Mouse (Mus musculus) lung, postnatal 0 days (tissue): ENCODE results near the gene Mtx3. TPM values are rescaled to one million over a fixed set of nuclear protein-coding genes. Genes with fewer than 3 reads are reported as not detected.

Source experiments
- ATAC-seq: fragments of 200-750 bp; cut with Nextera tagmentation; 2 replicates; pipeline ENCODE4 v1.8.0; 2017; ENCODE audit warnings: moderate library complexity
- DNase-seq: peaks from one replicate; pipeline ENCODE4 v3.0.0-alpha.2; 2016; ENCODE audit warnings: low spot score
- H3K27ac ChIP-seq: fragments of 300-500 bp; sonication (generic); 2 replicates; pipeline ENCODE4 v1.5.1; 2014; ENCODE audit warnings: antibody characterized with exemption, mild to moderate bottlenecking, low read length, mixed read lengths
- H3K27me3 ChIP-seq: fragments of 300-500 bp; sonication (generic); replicated peaks from 2 replicates; pipeline ENCODE4 v1.6.1; 2014; ENCODE audit warnings: low read length, mixed read lengths; ENCODE audit not compliant: insufficient read depth
- H3K36me3 ChIP-seq: fragments of 300-500 bp; sonication (generic); 2 replicates; pipeline ENCODE4 v1.6.1; 2014; ENCODE audit warnings: low read length, mixed read lengths; ENCODE audit not compliant: insufficient read depth
- H3K4me1 ChIP-seq: fragments of 300-500 bp; sonication (generic); 2 replicates; pipeline ENCODE4 v1.6.1; 2014; ENCODE audit warnings: antibody characterized with exemption, low read depth, low read length, mixed read lengths; ENCODE audit not compliant: insufficient read depth
- H3K4me2 ChIP-seq: fragments of 300-500 bp; sonication (generic); replicated peaks from 2 replicates; pipeline ENCODE4 v1.6.1; 2014; ENCODE audit warnings: low read depth, mild to moderate bottlenecking, low read length, moderate library complexity, mixed read lengths
- H3K4me3 ChIP-seq: fragments of 300-500 bp; sonication (generic); 2 replicates; pipeline ENCODE4 v1.5.1; 2014; ENCODE audit warnings: low read depth, low read length
- H3K9ac ChIP-seq: fragments of 300-500 bp; sonication (generic); replicated peaks from 2 replicates; pipeline ENCODE4 v1.6.1; 2014; ENCODE audit warnings: low read depth, mild to moderate bottlenecking
- H3K9me3 ChIP-seq: fragments of 300-500 bp; sonication (generic); 2 replicates; pipeline ENCODE4 v1.6.1; 2016; ENCODE audit warnings: low read length, mixed read lengths
- CTCF ChIP-seq: IDR thresholded peaks from 2 replicates; pipeline ENCODE4 v1.5.1; 2016; ENCODE audit warnings: antibody characterized with exemption, mild to moderate bottlenecking
- EP300 ChIP-seq: IDR thresholded peaks from 2 replicates; pipeline ENCODE4 v1.6.1; 2016; ENCODE audit warnings: antibody characterized with exemption, mild to moderate bottlenecking, control low read depth
- WGBS: fragments of 180-500 bp; shearing (Covaris S2); extraction: QIAGEN DNeasy Blood & Tissue Kit; methylation state at CpG from one replicate; pipeline ENCODE4 v1.1.7; 2014; 5-methylcytosine and 5-hydroxymethylcytosine counted together
- polyA plus RNA-seq: library from polyadenylated mRNA; unstranded; fragments of >200 nt; fragmentation: Nextera tagmentation; extraction: Ambion mirVana; gene quantifications from 2 replicates; pipeline ENCODE4 v1.2.1, GENCODE M21; 2015

The Mtx3 gene
- polyA plus RNA-seq, 1 experiment from 2014 or later, result 1.4 TPM

- 72% methylated on average over 4 of the region's 4 CpGs for WGBS
- DNase-seq (no peak), ATAC-seq (no peak)
- Histone ChIP-seq H3K27ac (no peak overlapping the region), H3K4me1 (no peaks in the 10 kb centered on the region), H3K27me3 (no peaks in the 10 kb centered on the region), H3K36me3 (no peaks in the 10 kb centered on the region; the same call in 1 of the 2 replicates), H3K9ac (no peak overlapping the region), H3K9me3 (no peaks in the 10 kb centered on the region), H3K4me3 (no peak overlapping the region), H3K4me2 (no peak overlapping the region)
- TF ChIP-seq EP300 (no peak), CTCF (peak; percentile 17; the same call in 1 of the 2 replicates)
These were observed 11.3 kb downstream of the Mtx3 start for GRCm38 (mm10) chr13:92855901-92856300.

- no peak for TF ChIP-seq CTCF
- no peak for TF ChIP-seq EP300
- Histone ChIP-seq H3K9ac (no peak overlapping the region), H3K4me1 (no peaks in the 10 kb centered on the region), H3K27me3 (no peaks in the 10 kb centered on the region), H3K36me3 (no peaks in the 10 kb centered on the region), H3K9me3 (no peaks in the 10 kb centered on the region), H3K4me2 (no peak overlapping the region), H3K27ac (no peak overlapping the region), H3K4me3 (no peak overlapping the region)
- 37% methylated on average over 5 of the region's 5 CpGs for WGBS
- ATAC-seq (no peak), DNase-seq (no peak)
These were observed 14.2 kb downstream of the Mtx3 start for GRCm38 (mm10) chr13:92858808-92859207.

GRCm38 (mm10) chr13:92859959-92860358 is 15.4 kb downstream of the Mtx3 start:
- ATAC-seq (peak; percentile 44; the same call in 1 of the 2 replicates), DNase-seq (no peak)
- no peaks in the 10 kb centered on the region for H3K9me3 ChIP-seq
- H3K36me3 ChIP-seq, result no peaks in the 10 kb centered on the region
- TF ChIP-seq CTCF (no peak), EP300 (no peak)
- H3K4me3 ChIP-seq, result no peak overlapping the region
- H3K27ac ChIP-seq, result no peak overlapping the region
- H3K4me2 ChIP-seq, result no peak overlapping the region
- no peak overlapping the region for H3K9ac ChIP-seq
- no peaks in the 10 kb centered on the region for H3K27me3 ChIP-seq
- H3K4me1 ChIP-seq, result no peaks in the 10 kb centered on the region
- 52% methylated on average over 4 of the region's 4 CpGs for whole genome bisulfite sequencing

- H3K4me1 ChIP-seq, result no peaks in the 10 kb centered on the region
- no peak overlapping the region for H3K4me2 ChIP-seq
- peak; percentile 52 for ATAC-seq
- no peaks in the 10 kb centered on the region for H3K36me3 ChIP-seq
- no peak overlapping the region for H3K9ac ChIP-seq
- peak; percentile 56 for DNase-seq
- no peaks in the 10 kb centered on the region for H3K9me3 ChIP-seq
- no peak overlapping the region for H3K4me3 ChIP-seq
- WGBS, result 53% methylated on average over 7 of the region's 7 CpGs
- TF ChIP-seq EP300, result no peak
- no peaks in the 10 kb centered on the region for H3K27me3 ChIP-seq
- H3K27ac ChIP-seq, result no peak overlapping the region
These were observed 20.8 kb downstream of the Mtx3 start for GRCm38 (mm10) chr13:92865358-92865757.

GRCm38 (mm10) chr13:92866680-92867079 is 22.1 kb downstream of the Mtx3 start:
- Histone ChIP-seq H3K4me2 (no peak overlapping the region), H3K27me3 (no peaks in the 10 kb centered on the region), H3K9me3 (no peaks in the 10 kb centered on the region), H3K36me3 (no peaks in the 10 kb centered on the region), H3K27ac (no peak overlapping the region), H3K4me1 (no peaks in the 10 kb centered on the region), H3K4me3 (no peak overlapping the region), H3K9ac (no peak overlapping the region)
- TF ChIP-seq CTCF (peak; percentile 43), EP300 (no peak)
- WGBS, result 71% methylated on average over 1 of the region's 1 CpGs
- DNase-seq, result no peak
- ATAC-seq, result no peak

GRCm38 (mm10) chr13:92879514-92879913 is 35.0 kb downstream of the Mtx3 start:
- H3K4me3 ChIP-seq, result no peak overlapping the region
- no peaks in the 10 kb centered on the region for H3K4me1 ChIP-seq
- H3K36me3 ChIP-seq, result no peaks in the 10 kb centered on the region
- no peaks in the 10 kb centered on the region for H3K9me3 ChIP-seq
- DNase-seq, result peak; percentile 66
- no peaks in the 10 kb centered on the region for H3K27me3 ChIP-seq
- TF ChIP-seq CTCF, result no peak
- TF ChIP-seq EP300, result no peak
- 48% methylated on average over 4 of the region's 4 CpGs for WGBS
- no peak overlapping the region for H3K4me2 ChIP-seq
- no peak overlapping the region for H3K9ac ChIP-seq
- ATAC-seq, result peak; percentile 67
- H3K27ac ChIP-seq, result no peak overlapping the region

GRCm38 (mm10) chr13:92879933-92880332 is 35.4 kb downstream of the Mtx3 start:
- H3K27ac ChIP-seq, result no peak overlapping the region
- ATAC-seq (peak; percentile 30; the same call in 1 of the 2 replicates), DNase-seq (peak; percentile 5)
- no peaks in the 10 kb centered on the region for H3K27me3 ChIP-seq
- no peak overlapping the region for H3K9ac ChIP-seq
- 42% methylated on average over 9 of the region's 9 CpGs for WGBS
- H3K9me3 ChIP-seq, result no peaks in the 10 kb centered on the region
- H3K36me3 ChIP-seq, result no peaks in the 10 kb centered on the region
- no peaks in the 10 kb centered on the region for H3K4me1 ChIP-seq
- H3K4me3 ChIP-seq, result no peak overlapping the region
- H3K4me2 ChIP-seq, result no peak overlapping the region
- TF ChIP-seq EP300, result no peak
- no peak for TF ChIP-seq CTCF
